Mouse (Mus musculus) ES-E14 (cell line): ENCODE measurements around the gene Mien1.

Experiments used
- CHD2 ChIP-seq: IDR thresholded peaks from 2 replicates; pipeline ENCODE4 v1.6.1; 2014; ENCODE audit warnings: mild to moderate bottlenecking, low read depth, low read length, inconsistent platforms
- HCFC1 ChIP-seq: IDR thresholded peaks from 2 replicates; pipeline ENCODE4 v1.6.1; 2012; ENCODE audit warnings: low read length, inconsistent platforms, borderline replicate concordance; ENCODE audit not compliant: insufficient read depth
- MAFK ChIP-seq: IDR thresholded peaks from 2 replicates; pipeline ENCODE4 v1.6.1; 2014; ENCODE audit warnings: mild to moderate bottlenecking, low read depth, low read length, inconsistent platforms; ENCODE audit not compliant: insufficient read depth
- ZC3H11A ChIP-seq: IDR thresholded peaks from 2 replicates; pipeline ENCODE4 v1.6.1; 2012; ENCODE audit warnings: low read depth, mild to moderate bottlenecking, inconsistent platforms, low read length, borderline replicate concordance
- ZNF384 ChIP-seq: IDR thresholded peaks from 2 replicates; pipeline ENCODE4 v1.6.1; 2012; ENCODE audit warnings: low read depth, low read length, inconsistent platforms

DNA sequence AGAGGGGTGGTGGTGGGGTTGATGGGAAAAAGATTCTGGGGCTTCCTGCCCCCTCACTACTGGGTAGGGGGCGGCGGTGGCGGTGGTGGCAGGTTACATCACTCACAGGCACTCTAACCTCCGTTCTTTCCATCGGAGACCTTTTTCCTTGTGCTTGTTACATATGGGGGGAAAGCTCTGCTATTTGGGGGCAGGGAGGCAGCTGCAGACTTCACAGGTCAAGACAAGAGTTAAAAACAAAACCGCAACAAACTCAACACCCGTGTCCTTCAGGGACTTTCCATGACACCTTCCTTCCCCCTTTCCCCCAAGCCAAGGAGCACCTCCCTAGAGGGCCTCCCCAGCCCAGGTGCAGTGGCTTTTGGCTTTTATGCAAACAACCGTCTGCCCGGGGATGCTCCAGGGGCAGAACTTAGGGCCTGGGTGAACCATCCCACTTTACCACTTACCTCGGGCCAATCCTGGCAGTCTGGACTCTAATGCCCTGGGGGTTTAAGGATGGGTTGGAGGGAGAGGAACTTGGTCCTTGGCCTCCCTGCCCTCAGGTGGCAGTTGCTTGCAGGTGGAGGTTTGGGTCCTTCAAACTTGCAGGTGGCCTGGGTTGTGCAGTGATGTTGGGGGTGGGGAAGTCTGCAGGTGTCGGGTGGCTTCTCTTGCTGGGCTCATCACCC, 20.4 kb upstream of the Mien1 start:
- no peak for TF ChIP-seq ZC3H11A
- no peak for TF ChIP-seq HCFC1
- TF ChIP-seq ZNF384, result no peak
- no peak for TF ChIP-seq CHD2
- TF ChIP-seq MAFK, result no peak
